Mouse (Mus musculus) lung, postnatal 10 days (tissue): ENCODE results near the gene Thsd4.

Source experiments
- DNase-seq: peaks from one replicate; pipeline ENCODE4 v3.0.0; 2021

Gene Thsd4

DNA sequence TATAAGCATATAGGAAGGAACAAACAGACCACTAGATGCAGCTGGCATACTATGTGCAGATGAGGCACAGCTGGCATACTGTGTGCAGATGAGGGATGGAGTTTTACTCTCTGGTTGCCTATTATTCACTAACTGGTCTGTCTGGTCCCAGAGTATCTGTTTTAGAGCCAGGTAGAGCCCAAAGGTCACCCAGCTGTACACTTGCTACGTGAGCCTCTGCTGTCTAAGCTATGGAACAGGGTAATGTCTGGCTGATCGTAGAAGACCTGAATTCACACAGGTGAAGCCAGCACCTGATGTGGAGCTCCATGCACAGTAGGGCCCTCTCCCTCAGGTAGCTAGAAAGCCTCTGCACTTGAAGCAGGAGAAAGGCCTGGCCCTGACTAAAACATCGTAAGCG is 5.5 kb downstream of the Thsd4 start:
- DNase-seq: no peak

DNA sequence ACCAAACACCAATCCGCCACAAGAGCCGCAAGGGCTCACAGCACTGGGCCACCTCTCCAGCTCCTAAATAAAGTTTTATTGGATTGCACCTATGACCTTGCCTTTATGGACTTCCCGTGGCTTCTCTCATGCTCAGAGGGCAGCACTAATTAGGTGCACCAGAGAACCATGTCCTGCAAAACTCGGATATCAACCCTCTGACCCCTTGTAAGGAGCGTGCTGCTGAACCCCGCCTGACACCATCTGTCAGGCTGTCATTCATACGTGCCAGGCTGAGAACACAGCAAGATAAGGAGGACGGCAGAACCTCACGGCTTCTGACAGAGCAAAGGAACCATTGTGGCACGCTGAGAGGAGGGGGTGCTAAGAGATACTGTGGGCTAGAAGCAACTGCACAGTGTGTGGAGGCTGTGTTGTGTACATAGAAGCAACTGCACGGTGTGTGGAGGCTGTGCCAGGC is 8.5 kb downstream of the Thsd4 start:
- no peak for DNase-seq

- no peak for DNase-seq
These were observed 11.0 kb downstream of the Thsd4 start for GRCm38 (mm10) chr9:60510876-60511275.

GRCm38 (mm10) chr9:60506136-60506535 is 15.7 kb downstream of the Thsd4 start:
- no peak for DNase-seq

- no peak for DNase-seq
These were observed 17.2 kb downstream of the Thsd4 start for GRCm38 (mm10) chr9:60504378-60505285.

DNA sequence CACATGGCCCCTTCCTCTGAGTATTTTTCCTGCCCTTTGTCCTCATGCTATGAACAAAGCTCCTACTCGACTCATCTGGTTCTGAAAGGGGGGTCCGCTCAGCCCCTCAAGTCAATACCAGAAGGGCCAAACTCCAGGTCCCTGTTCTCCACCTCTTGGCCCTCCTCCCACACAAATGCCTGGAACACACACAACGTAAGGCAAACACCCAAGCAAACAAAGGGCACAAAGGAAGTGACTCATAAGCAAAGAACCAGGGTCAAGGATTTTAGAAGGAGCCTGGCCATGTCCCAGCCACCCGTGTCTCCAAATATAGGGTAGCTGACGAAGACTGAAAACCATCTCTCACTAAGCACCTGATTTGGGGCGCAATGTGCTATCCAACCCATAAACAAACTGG is 19.6 kb downstream of the Thsd4 start:
- DNase-seq: peak; percentile 43

GRCm38 (mm10) chr9:60501504-60502179 is 20.2 kb downstream of the Thsd4 start:
- DNase-seq: no peak

DNA sequence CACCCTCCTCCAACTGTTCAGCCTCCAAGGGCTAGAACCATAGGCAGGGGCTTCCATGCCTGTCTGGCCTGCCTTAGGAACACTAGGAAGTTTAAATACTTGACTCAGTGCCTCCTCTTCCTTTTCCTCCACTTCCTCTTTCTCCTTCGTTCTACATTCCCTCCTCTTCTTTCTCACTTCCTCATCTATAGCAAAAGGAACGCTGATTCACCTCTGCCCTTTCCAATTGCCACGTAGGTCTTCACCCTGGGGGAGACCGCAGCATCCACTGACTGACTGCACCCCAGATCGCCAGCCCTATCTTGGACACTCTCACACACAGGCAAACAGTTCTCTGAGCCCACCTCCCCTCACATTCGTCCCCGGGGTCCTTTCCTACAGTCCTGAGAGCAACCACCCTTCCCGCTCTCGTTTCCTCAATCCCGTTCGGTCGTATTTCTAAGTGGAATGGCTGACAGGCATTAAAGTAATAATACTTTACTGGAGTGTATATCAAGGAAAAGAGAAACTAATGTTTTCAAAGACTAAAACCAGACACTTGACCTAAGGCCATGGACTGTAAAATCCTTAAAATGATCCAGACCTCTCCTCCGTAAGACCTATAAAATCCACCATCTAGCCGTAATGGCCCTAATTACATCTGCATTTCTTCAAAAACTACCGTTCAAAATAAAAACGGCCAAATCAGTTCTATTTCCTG is 29.4 kb downstream of the Thsd4 start:
- DNase-seq: no peak

- DNase-seq: no peak
These were observed 30.3 kb downstream of the Thsd4 start for GRCm38 (mm10) chr9:60491489-60492100.

GRCm38 (mm10) chr9:60491079-60491478 is 30.8 kb downstream of the Thsd4 start:
- DNase-seq: no peak

GRCm38 (mm10) chr9:60488816-60489215 is 33.0 kb downstream of the Thsd4 start:
- DNase-seq: no peak

DNA sequence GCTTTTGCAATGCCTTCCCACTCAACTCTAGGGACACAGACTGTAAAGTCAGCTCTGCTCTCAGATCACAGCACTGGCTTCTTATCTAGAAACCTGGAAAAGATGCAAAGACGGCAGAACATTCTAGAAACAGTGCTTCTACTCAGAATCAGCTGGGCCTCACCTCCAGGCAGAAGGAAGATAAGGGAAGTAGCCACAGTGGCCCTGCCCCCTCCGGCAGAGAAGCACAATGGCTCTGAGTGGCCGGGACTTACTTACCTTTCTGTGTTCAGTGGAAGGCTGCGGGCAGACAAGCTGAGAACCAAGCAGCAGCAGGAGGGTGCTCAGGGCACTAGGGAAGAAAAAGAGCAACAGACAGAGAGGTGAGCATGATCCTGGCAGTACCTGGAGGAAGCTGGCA is 39.7 kb downstream of the Thsd4 start:
- DNase-seq: no peak

DNA sequence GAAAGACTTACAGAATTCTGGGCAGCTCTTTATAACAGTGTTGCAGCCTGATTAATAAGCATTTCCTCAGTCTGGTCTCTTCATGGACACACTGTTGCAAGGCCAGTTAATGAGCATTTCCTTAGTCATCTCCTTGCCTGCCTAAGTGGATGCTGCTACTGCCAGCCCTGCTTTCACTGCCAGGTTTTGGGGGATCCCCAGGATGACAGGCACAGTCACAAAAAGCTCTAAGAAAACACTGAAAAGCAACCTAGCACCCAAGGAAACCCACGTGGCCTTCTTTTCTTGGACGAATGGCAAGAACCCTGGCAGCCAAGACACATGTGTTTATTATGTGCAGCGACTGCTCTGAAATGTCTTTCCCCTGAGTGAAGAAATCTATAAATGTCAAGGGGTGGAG is 41.8 kb downstream of the Thsd4 start:
- DNase-seq: peak; percentile 85

GRCm38 (mm10) chr9:60478806-60479205 is 43.0 kb downstream of the Thsd4 start:
- no peak for DNase-seq

- DNase-seq: peak; percentile 65
These were observed 43.7 kb downstream of the Thsd4 start for GRCm38 (mm10) chr9:60477991-60478750.

DNA sequence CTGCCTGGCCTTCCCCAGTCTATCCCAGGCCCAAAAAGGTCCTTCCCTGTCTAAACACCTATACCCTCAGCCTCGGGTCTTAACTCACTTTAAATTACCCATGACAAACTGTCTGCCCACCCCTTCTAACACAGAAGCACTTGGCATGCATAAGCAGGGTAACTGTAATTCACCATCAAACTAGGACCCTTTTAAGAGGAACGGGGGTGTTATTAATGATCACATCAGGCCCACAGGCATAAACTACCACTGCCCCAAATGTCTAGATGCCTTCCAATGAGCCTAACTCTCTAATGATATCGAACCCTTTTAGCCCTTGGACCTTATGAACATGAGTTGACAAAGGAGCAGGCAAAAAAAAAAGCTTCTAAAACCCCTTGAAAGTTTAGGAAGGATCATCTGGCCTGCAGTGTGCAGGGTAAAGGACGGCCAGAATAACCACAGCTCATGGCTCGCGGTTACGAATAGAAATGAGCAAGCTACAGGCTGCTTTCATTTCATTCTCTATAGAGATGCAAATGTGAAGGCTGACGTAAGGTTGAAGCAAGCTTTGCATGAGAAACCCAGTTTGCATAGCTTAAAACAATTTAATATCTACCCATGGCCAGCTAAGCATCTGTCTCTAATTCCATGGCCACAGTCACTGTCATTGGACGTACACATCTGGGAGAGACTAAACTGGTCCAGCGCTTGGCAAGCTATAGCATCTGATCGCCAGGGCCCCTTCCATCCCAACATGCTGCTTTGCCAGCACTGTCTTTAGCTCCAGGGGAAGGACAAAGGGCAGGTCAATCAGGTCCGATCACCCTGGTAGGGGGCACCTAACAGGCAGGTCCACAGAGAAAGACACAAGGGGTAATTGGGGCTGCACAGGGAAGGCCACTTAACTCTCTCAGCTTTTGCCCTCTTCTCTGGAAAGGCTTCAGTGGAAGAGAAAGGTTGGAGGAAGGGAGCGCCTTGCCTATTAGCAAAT is 61.5 kb downstream of the Thsd4 start:
- DNase-seq: no peak

- peak; percentile 6 for DNase-seq
These were observed 63.3 kb downstream of the Thsd4 start for GRCm38 (mm10) chr9:60458468-60458962.

DNA sequence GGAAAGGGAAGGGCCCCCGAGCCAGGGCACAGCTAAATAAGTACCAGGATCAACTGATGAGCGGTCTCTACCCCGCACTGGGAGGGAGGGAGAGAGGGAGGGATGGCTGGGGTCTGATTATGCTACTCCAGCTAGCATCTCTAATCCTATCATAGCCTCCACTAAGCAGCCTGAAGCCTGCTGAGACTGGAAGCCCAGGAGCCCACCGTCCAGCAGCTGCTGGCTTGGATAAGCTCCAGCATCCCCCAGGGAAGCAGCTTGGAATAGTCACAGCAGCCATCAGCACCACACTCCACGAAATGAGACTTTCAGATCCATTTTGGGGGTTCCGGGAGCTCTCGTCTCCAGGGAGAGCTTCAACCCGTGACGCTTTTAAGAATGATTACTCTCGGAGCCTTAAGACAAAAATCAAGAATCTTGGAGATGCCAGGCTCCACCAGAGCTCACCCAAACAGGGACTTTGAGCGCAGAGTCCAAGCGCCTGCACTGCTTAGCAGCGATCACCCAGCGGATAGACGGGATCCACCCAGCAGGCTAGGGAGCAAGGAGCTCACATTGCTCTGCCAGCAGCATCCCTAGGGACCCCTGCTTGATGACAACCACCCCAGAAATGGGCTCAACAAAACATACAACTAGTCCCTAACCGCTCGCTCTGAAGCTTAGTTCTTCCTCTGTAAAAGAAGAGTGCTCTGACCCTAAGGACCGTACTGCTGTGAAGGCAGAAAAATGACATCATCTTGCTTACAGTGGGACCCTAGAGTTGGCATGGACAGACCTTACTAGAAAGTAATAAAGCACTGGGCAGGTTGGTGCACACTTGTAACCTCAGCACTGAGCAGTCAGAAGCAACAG is 64.3 kb downstream of the Thsd4 start:
- peak; percentile 43 for DNase-seq

GRCm38 (mm10) chr9:60456651-60457050 is 65.2 kb downstream of the Thsd4 start:
- DNase-seq: no peak
